Mouse (Mus musculus): Measurements from ENCODE around the gene Dhx58.
"Not testable (repeated sequence)": the region's sequence is repeated elsewhere in the genome, so short reads cannot be mapped to it uniquely, and the experiment has no call there.

Dhx58 gene

GRCm38 (mm10) chr11:100702081-100702851, 1.8 kb downstream of the Dhx58 start:
- peak; percentile 86 for DNase-seq (ENCODE audit: low read depth, low spot score)

DNA sequence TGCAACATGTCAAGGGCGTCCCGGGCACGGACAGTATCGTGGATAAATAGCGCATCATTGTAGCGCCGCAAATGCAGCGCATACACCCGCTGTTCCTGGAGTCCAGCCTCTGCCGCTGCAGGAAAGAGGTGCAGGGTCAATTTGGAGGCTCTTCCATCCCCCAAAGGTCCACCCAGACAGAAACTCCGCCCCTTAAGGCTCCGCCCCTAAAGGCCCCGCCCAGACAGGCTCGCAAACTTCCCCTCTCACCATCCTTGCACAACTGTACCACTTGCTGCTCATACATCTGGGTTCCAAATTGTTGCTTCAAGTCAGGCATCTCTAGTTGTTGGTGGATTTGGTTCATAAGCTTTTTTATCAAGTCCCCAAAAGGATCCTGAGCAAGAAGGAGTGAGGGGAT, 2.8 kb downstream of the Dhx58 start:
- no peak for DNase-seq (ENCODE audit: low read depth, low spot score)

DNA sequence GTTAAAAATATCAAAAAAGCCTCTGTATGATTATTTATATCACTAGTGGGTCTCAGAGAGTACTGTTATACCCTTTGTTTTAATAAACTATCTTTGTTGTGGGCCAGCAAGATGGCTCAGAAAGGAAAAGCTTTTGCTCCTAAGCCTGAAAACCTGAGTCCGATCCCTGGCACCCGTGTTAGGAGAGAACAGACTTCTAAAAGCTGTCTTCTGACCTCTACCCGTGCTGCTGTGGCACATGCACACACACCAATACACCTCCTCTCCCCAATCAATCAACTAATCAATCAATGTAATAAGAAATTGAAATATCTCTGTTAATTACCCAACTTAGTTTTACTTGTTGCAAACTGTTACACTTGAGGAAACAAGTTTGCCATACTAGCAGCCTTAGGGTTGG, 3.4 kb downstream of the Dhx58 start:
- no peak for DNase-seq (ENCODE audit: low read depth, low spot score)

GRCm38 (mm10) chr11:100697921-100698320, 6.2 kb downstream of the Dhx58 start:
- no peak for DNase-seq (ENCODE audit: low read depth, low spot score)

DNA sequence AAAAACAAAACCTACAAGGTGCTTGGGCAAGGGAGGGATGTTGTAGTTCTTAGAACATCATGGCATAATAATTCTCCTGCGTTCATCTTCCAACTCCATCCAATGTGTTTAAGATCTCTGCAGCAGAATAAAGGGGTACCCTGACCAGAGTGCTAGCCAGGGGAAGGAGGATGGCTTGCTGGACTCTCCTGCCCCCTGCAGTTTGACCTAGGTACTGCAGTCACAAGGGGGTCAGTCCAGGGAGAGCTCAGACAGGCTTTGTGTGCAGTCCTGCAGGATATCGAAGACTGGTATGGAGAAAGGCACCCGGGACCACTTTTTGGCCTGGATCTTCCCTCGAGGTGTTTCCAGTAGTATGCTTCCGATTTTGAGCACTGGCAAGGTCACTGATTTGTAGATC, 9.1 kb downstream of the Dhx58 start:
- DNase-seq (ENCODE audit: low read depth, low spot score) = no peak

DNA sequence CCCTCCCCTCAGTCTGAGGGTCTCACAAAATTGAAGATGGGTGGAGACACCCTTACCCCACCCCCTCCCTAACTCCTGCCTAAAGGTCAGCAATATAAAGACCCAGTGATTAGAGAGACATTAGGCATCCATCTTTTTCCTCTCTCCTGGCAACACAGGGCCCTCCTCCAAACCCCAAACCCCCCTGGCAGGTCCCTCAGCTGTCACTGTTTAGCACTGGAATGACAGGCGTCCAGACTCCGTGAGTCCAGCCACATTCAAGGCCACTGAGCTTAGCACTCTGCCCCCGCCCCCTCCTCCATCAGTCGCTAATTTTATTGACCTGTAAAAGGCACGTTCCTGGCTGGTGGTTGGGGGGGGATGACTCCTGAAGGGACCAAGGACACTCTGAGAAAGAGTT, 10.9 kb downstream of the Dhx58 start:
- no peak for DNase-seq (ENCODE audit: low read depth, low spot score)

GRCm38 (mm10) chr11:100692164-100692616, 11.9 kb downstream of the Dhx58 start, which contains the start of gene Zfp385c:
Gene Zfp385c, minus strand, starts transcription at chr11:100692455.
- no peak for DNase-seq (ENCODE audit: low read depth, low spot score)

- DNase-seq (ENCODE audit: low read depth, low spot score) = no peak
Measured at GRCm38 (mm10) chr11:100690389-100690788, 13.7 kb downstream of the Dhx58 start.

DNA sequence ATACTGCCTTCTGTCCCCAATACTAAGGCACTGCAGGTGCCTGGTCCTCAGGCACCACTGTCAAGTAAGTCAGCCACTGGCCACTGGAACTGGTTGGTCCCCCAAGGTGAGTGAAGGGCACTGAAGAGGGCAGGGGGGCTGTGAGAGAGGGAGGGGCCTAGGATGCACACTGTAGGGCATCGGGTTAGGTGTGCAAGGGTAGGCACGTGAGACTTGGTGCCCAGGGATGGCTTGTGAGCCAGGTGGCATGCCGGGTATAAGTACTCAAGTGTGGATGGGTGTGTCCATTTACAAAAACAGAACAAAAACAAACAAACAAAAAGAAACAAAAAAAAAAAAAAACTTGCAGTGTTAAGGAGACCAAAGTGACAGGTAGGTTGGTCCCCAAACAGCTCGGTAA, 15.6 kb downstream of the Dhx58 start:
- no peak for DNase-seq (ENCODE audit: low read depth, low spot score)

GRCm38 (mm10) chr11:100687265-100687664, 16.8 kb downstream of the Dhx58 start:
- no peak for DNase-seq (ENCODE audit: low read depth, low spot score)

DNA sequence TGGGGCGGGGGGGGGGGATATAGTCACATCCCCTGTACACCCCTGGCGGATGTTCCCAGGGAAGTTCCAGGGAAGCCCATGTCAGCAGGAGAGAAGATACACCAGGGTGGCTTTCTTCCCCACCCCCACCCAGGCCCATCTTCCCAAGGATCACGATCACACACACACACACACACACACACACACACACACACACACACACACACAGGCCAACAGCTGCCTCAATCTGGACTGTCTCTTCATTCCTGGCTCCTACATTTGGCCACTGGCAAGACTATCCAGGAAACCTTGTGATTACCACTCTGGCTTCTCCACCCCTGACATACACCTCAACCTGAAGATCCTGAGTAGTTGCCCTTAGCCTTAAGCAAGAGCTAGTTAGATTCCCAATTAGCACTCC, 18.7 kb downstream of the Dhx58 start:
- DNase-seq (ENCODE audit: low read depth, low spot score) = no peak

- DNase-seq (ENCODE audit: low read depth, low spot score) = no peak
Measured at GRCm38 (mm10) chr11:100684084-100684483, 20.0 kb downstream of the Dhx58 start.

GRCm38 (mm10) chr11:100682526-100682925, 21.5 kb downstream of the Dhx58 start:
- DNase-seq (ENCODE audit: low read depth, low spot score) = no peak

- no peak for DNase-seq (ENCODE audit: low read depth, low spot score)
Measured at GRCm38 (mm10) chr11:100681826-100682225, 22.2 kb downstream of the Dhx58 start.

- DNase-seq (ENCODE audit: low read depth, low spot score) = no peak
Measured at GRCm38 (mm10) chr11:100677810-100678209, 26.3 kb downstream of the Dhx58 start.

GRCm38 (mm10) chr11:100673169-100673568, 30.9 kb downstream of the Dhx58 start:
- DNase-seq (ENCODE audit: low read depth, low spot score) = peak; percentile 38

DNA sequence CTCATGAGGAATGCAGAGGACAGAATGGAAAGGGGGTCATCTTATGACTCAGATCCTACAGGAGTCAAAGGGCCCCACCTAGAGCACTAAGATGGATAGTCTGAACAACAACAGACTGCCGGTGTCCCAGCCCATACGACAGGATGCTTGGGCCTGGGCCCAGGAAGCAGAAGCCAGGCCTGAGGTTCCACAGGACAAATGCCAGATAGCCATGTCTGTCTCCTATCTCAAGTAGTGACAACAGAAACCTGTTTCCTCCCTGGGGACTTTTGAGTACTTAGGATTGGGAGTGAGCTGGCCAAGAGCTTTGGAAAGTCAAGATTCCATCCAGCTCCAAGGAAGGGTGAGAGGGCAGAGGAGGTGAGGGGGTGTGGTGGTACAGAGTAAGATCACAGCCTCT, 32.1 kb downstream of the Dhx58 start:
- peak; percentile 14 for DNase-seq (ENCODE audit: low read depth, low spot score)

- DNase-seq (ENCODE audit: low read depth, low spot score) = no peak
Measured at GRCm38 (mm10) chr11:100671049-100671448, 33.0 kb downstream of the Dhx58 start.

- DNase-seq (ENCODE audit: low read depth, low spot score) = no peak
Measured at GRCm38 (mm10) chr11:100659806-100660205, 44.3 kb downstream of the Dhx58 start.

DNA sequence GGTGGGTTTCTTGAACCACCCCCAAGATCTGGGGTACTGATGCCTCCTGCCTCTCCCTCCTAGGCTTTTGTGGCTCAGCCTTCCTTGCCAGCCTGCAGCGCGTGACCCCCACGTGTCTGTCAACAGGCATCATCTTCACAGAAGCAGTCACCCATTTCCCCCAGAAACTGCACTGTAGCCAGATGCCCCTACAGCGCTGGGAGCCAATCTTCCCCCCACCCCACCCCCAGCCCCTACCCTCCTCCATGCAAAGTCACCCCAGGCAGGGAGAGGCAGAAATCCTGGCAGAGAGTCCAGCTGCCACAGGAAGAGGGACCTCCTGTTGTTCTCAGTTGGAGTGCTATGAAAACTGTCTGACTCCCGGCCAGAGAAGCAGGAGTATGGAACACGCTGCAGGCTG, 47.6 kb downstream of the Dhx58 start:
- DNase-seq (ENCODE audit: low read depth, low spot score) = no peak

GRCm38 (mm10) chr11:100655589-100655988, 48.5 kb downstream of the Dhx58 start:
- DNase-seq (ENCODE audit: low read depth, low spot score) = not testable (repeated sequence)

DNA sequence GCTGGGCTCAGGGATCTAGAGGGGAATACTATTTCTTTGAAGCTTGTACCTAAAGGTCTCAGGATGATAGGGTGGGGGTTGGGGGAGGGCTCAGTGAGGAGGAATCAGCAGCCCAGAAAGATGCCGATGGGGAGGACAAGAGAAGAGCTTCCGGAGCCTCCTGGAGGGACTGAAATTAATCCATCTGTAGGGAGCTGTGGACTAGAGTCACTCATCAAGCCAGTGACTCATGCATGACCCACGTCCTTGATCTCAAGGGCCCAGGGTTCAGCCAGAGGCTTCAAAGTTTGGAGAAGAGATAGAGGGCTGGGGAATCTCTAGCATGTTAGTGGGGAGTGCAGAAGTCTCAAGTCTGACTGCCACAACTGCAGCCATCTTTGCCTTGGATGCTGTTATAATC, 52.3 kb downstream of the Dhx58 start:
- DNase-seq (ENCODE audit: low read depth, low spot score) = no peak

- no peak for DNase-seq (ENCODE audit: low read depth, low spot score)
Measured at GRCm38 (mm10) chr11:100651205-100651604, 52.9 kb downstream of the Dhx58 start.

GRCm38 (mm10) chr11:100648405-100648804, 55.7 kb downstream of the Dhx58 start:
- no peak for DNase-seq (ENCODE audit: low read depth, low spot score)
